Mouse (Mus musculus): ENCODE results near the gene Mucl3. TPM values are rescaled to one million over a fixed set of nuclear protein-coding genes. Genes with fewer than 3 reads are reported as not detected.

The Mucl3 gene
- polyA plus RNA-seq, 1 experiment, result 0.23 TPM

- H3K4me3 ChIP-seq (ENCODE audit: low read depth, low read length), result no peak overlapping the region
- peaks cover 14% of the 10 kb centered on the region for H3K36me3 ChIP-seq (ENCODE audit: control insufficient read depth, insufficient read depth, low read length)
- WGBS, result 58% methylated on average over 17 of the region's 17 CpGs
- TF ChIP-seq POLR2A (IDR thresholded peaks at IDR 0.05; ENCODE audit: low read depth, low read length), result no peak
- peak; percentile 58; the same call in 1 of the 2 replicates for TF ChIP-seq CTCF (IDR thresholded peaks at IDR 0.05; ENCODE audit: extremely low read depth, insufficient read length, insufficient replicate concordance, low read depth, low read length)
- H3K4me1 ChIP-seq (ENCODE audit: control insufficient read depth, insufficient read depth, insufficient read length, low read length), result peaks cover 9% of the 10 kb centered on the region
- no peaks in the 10 kb centered on the region for H3K27me3 ChIP-seq (ENCODE audit: control insufficient read depth, insufficient read depth, low read length)
- H3K27ac ChIP-seq (ENCODE audit: insufficient read depth, low read depth, low read length), result no peak overlapping the region
Measured at GRCm38 (mm10) chr17:35665957-35666515, 22.5 kb upstream of the Mucl3 start.

- no peak overlapping the region for H3K4me3 ChIP-seq (ENCODE audit: low read depth, low read length)
- H3K4me1 ChIP-seq (ENCODE audit: control insufficient read depth, insufficient read depth, insufficient read length, low read length), result peaks cover 7% of the 10 kb centered on the region; the same call in 1 of the 2 replicates
- 92% methylated on average over 2 of the region's 2 CpGs for WGBS
- TF ChIP-seq CTCF (IDR thresholded peaks at IDR 0.05; ENCODE audit: extremely low read depth, insufficient read length, insufficient replicate concordance, low read depth, low read length), result no peak
- no peak for TF ChIP-seq POLR2A (IDR thresholded peaks at IDR 0.05; ENCODE audit: low read depth, low read length)
- no peak overlapping the region for H3K27ac ChIP-seq (ENCODE audit: insufficient read depth, low read depth, low read length)
- H3K27me3 ChIP-seq (ENCODE audit: control insufficient read depth, insufficient read depth, low read length), result no peaks in the 10 kb centered on the region
- H3K36me3 ChIP-seq (ENCODE audit: control insufficient read depth, insufficient read depth, low read length), result peaks cover 24% of the 10 kb centered on the region
Measured at GRCm38 (mm10) chr17:35653086-35653485, 9.6 kb upstream of the Mucl3 start.

GRCm38 (mm10) chr17:35649429-35649828, 5.9 kb upstream of the Mucl3 start:
- no peak overlapping the region for H3K27ac ChIP-seq (ENCODE audit: insufficient read depth, low read depth, low read length)
- WGBS, result 15% methylated on average over 2 of the region's 2 CpGs
- TF ChIP-seq CTCF (IDR thresholded peaks at IDR 0.05; ENCODE audit: extremely low read depth, insufficient read length, insufficient replicate concordance, low read depth, low read length), result no peak
- TF ChIP-seq POLR2A (IDR thresholded peaks at IDR 0.05; ENCODE audit: low read depth, low read length), result no peak
- no peak overlapping the region for H3K4me3 ChIP-seq (ENCODE audit: low read depth, low read length)
- no peaks in the 10 kb centered on the region for H3K27me3 ChIP-seq (ENCODE audit: control insufficient read depth, insufficient read depth, low read length)
- peaks cover 7% of the 10 kb centered on the region; the same call in 1 of the 2 replicates for H3K4me1 ChIP-seq (ENCODE audit: control insufficient read depth, insufficient read depth, insufficient read length, low read length)
- H3K36me3 ChIP-seq (ENCODE audit: control insufficient read depth, insufficient read depth, low read length), result no peaks in the 10 kb centered on the region

GRCm38 (mm10) chr17:35639352-35639751, 4.1 kb downstream of the Mucl3 start:
- H3K27ac ChIP-seq (ENCODE audit: insufficient read depth, low read depth, low read length), result no peak overlapping the region

GRCm38 (mm10) chr17:35638475-35639190, 4.9 kb downstream of the Mucl3 start:
- TF ChIP-seq CTCF (IDR thresholded peaks at IDR 0.05; ENCODE audit: extremely low read depth, insufficient read length, insufficient replicate concordance, low read depth, low read length) (no peak), POLR2A (IDR thresholded peaks at IDR 0.05; ENCODE audit: low read depth, low read length) (no peak)
- peaks cover 3% of the 10 kb centered on the region; the same call in 1 of the 2 replicates for H3K4me1 ChIP-seq (ENCODE audit: control insufficient read depth, insufficient read depth, insufficient read length, low read length)
- no peaks in the 10 kb centered on the region for H3K27me3 ChIP-seq (ENCODE audit: control insufficient read depth, insufficient read depth, low read length)
- 23% methylated on average over 14 of the region's 14 CpGs for WGBS
- H3K27ac ChIP-seq (ENCODE audit: insufficient read depth, low read depth, low read length), result no peak overlapping the region
- H3K36me3 ChIP-seq (ENCODE audit: control insufficient read depth, insufficient read depth, low read length), result no peaks in the 10 kb centered on the region
- no peak overlapping the region for H3K4me3 ChIP-seq (ENCODE audit: low read depth, low read length)

More at GRCm38 (mm10) chr17:35639352-35639751, 4.1 kb downstream of the Mucl3 start:
- Histone ChIP-seq H3K4me3 (ENCODE audit: low read depth, low read length) (no peak overlapping the region), H3K36me3 (ENCODE audit: control insufficient read depth, insufficient read depth, low read length) (no peaks in the 10 kb centered on the region), H3K4me1 (ENCODE audit: control insufficient read depth, insufficient read depth, insufficient read length, low read length) (peaks cover 3% of the 10 kb centered on the region; the same call in 1 of the 2 replicates), H3K27me3 (ENCODE audit: control insufficient read depth, insufficient read depth, low read length) (no peaks in the 10 kb centered on the region)
- 50% methylated on average over 6 of the region's 6 CpGs for WGBS
- TF ChIP-seq POLR2A (IDR thresholded peaks at IDR 0.05; ENCODE audit: low read depth, low read length) (no peak), CTCF (IDR thresholded peaks at IDR 0.05; ENCODE audit: extremely low read depth, insufficient read length, insufficient replicate concordance, low read depth, low read length) (no peak)

- Histone ChIP-seq H3K36me3 (ENCODE audit: control insufficient read depth, insufficient read depth, low read length) (no peaks in the 10 kb centered on the region), H3K27me3 (ENCODE audit: control insufficient read depth, insufficient read depth, low read length) (no peaks in the 10 kb centered on the region), H3K4me3 (ENCODE audit: low read depth, low read length) (no peak overlapping the region), H3K4me1 (ENCODE audit: control insufficient read depth, insufficient read depth, insufficient read length, low read length) (peaks cover 3% of the 10 kb centered on the region; the same call in 1 of the 2 replicates), H3K27ac (ENCODE audit: insufficient read depth, low read depth, low read length) (no peak overlapping the region)
- 43% methylated on average over 5 of the region's 5 CpGs for WGBS
- TF ChIP-seq CTCF (IDR thresholded peaks at IDR 0.05; ENCODE audit: extremely low read depth, insufficient read length, insufficient replicate concordance, low read depth, low read length) (no peak), POLR2A (IDR thresholded peaks at IDR 0.05; ENCODE audit: low read depth, low read length) (no peak)
Measured at GRCm38 (mm10) chr17:35636363-35636762, 7.1 kb downstream of the Mucl3 start.

- no peak for TF ChIP-seq POLR2A (IDR thresholded peaks at IDR 0.05; ENCODE audit: low read depth, low read length)
- peak; percentile 93; the same call in 1 of the 2 replicates for TF ChIP-seq CTCF (IDR thresholded peaks at IDR 0.05; ENCODE audit: extremely low read depth, insufficient read length, insufficient replicate concordance, low read depth, low read length)
- no peak overlapping the region for H3K27ac ChIP-seq (ENCODE audit: insufficient read depth, low read depth, low read length)
- H3K36me3 ChIP-seq (ENCODE audit: control insufficient read depth, insufficient read depth, low read length), result no peaks in the 10 kb centered on the region
- peak overlapping the region; percentile 65 for H3K4me3 ChIP-seq (ENCODE audit: low read depth, low read length)
- WGBS, result under 1% methylated on average over 15 of the region's 15 CpGs
- peaks cover 3% of the 10 kb centered on the region; the same call in 1 of the 2 replicates for H3K4me1 ChIP-seq (ENCODE audit: control insufficient read depth, insufficient read depth, insufficient read length, low read length)
- H3K27me3 ChIP-seq (ENCODE audit: control insufficient read depth, insufficient read depth, low read length), result no peaks in the 10 kb centered on the region
Measured at GRCm38 (mm10) chr17:35635699-35636111, 7.8 kb downstream of the Mucl3 start.

All from small intestine, adult 2 months (tissue).